Mouse (Mus musculus): ENCODE data around the gene Dcaf7. TPM values are rescaled to one million over a fixed set of nuclear protein-coding genes. Genes with fewer than 3 reads are reported as not detected.
A peak's percentile ranks its signal among the peaks of the same experiment; 100 is the strongest.
"Not testable (repeated sequence)": the region's sequence is repeated elsewhere in the genome, so short reads cannot be mapped to it uniquely, and the experiment has no call there.

The Dcaf7 gene
- total and polyA plus RNA-seq, 2 experiments from 2014 or later = 27.4 to 49.5 TPM

- Histone ChIP-seq H3K9ac (replicated peaks; ENCODE audit: low read depth, low read length) (no peak overlapping the region), H3K4me3 (ENCODE audit: low read depth, low read length) (no peak overlapping the region), H3K27me3 (ENCODE audit: control insufficient read depth, insufficient read depth, low read length) (no peaks in the 10 kb centered on the region), H3K4me2 (ENCODE audit: low read depth, low read length) (no peak overlapping the region), H3K27ac (ENCODE audit: low read depth) (no peak overlapping the region), H3K36me3 (replicated peaks; ENCODE audit: control insufficient read depth, insufficient read depth, low read length) (no peaks in the 10 kb centered on the region), H3K9me3 (replicated peaks; ENCODE audit: control insufficient read depth, low read length) (no peaks in the 10 kb centered on the region), H3K4me1 (ENCODE audit: control insufficient read depth, insufficient read depth) (no peaks in the 10 kb centered on the region)
- DNase-seq (ENCODE audit: low spot score) = no peak
- ATAC-seq (ENCODE audit: insufficient read depth, low read depth) = no peak
- no peak for TF ChIP-seq EP300 (IDR thresholded peaks at IDR 0.05; ENCODE audit: low read depth)
- TF ChIP-seq CTCF (IDR thresholded peaks at IDR 0.05; ENCODE audit: low read depth) = no peak
- 82% methylated on average over 5 of the region's 5 CpGs for WGBS
Observed at GRCm38 (mm10) chr11:106027607-106028006, 9.1 kb upstream of the Dcaf7 start.

GRCm38 (mm10) chr11:106032074-106032473 is 4.6 kb upstream of the Dcaf7 start:
- H3K9me3 ChIP-seq (replicated peaks; ENCODE audit: control insufficient read depth, low read length); H3K9ac ChIP-seq (replicated peaks; ENCODE audit: low read depth, low read length); H3K27ac ChIP-seq (ENCODE audit: low read depth); H3K4me1 ChIP-seq (ENCODE audit: control insufficient read depth, insufficient read depth); DNase-seq (ENCODE audit: low spot score); H3K27me3 ChIP-seq (ENCODE audit: control insufficient read depth, insufficient read depth, low read length); H3K36me3 ChIP-seq (replicated peaks; ENCODE audit: control insufficient read depth, insufficient read depth, low read length); ATAC-seq (ENCODE audit: insufficient read depth, low read depth): not testable (repeated sequence)
- Histone ChIP-seq H3K4me2 (ENCODE audit: low read depth, low read length) (peak overlapping the region; percentile 37; the same call in 1 of the 2 replicates), H3K4me3 (ENCODE audit: low read depth, low read length) (peak overlapping the region; percentile 35)
- WGBS = 27% methylated on average over 7 of the region's 25 CpGs

GRCm38 (mm10) chr11:106033491-106033919 is 3.2 kb upstream of the Dcaf7 start:
- no peak for DNase-seq (ENCODE audit: low spot score)
- no peaks in the 10 kb centered on the region for H3K36me3 ChIP-seq (replicated peaks; ENCODE audit: control insufficient read depth, insufficient read depth, low read length)
- no peak overlapping the region for H3K9ac ChIP-seq (replicated peaks; ENCODE audit: low read depth, low read length)
- H3K4me1 ChIP-seq (ENCODE audit: control insufficient read depth, insufficient read depth) = peaks cover 12% of the 10 kb centered on the region
- no peak overlapping the region; the same call in 1 of the 2 replicates for H3K4me3 ChIP-seq (ENCODE audit: low read depth, low read length)
- H3K9me3 ChIP-seq (replicated peaks; ENCODE audit: control insufficient read depth, low read length) = no peaks in the 10 kb centered on the region
- no peaks in the 10 kb centered on the region for H3K27me3 ChIP-seq (ENCODE audit: control insufficient read depth, insufficient read depth, low read length)
- TF ChIP-seq EP300 (IDR thresholded peaks at IDR 0.05; ENCODE audit: low read depth) (no peak), CTCF (IDR thresholded peaks at IDR 0.05; ENCODE audit: low read depth) (no peak)
- WGBS = 38% methylated on average over 11 of the region's 11 CpGs
- H3K4me2 ChIP-seq (ENCODE audit: low read depth, low read length) = peak overlapping the region; percentile 43
- ATAC-seq (ENCODE audit: insufficient read depth, low read depth) = no peak
- peak overlapping the region; percentile 77 for H3K27ac ChIP-seq (ENCODE audit: low read depth)

GRCm38 (mm10) chr11:106034986-106035385 is 1.7 kb upstream of the Dcaf7 start:
- 76% methylated on average over 9 of the region's 9 CpGs for WGBS
- ATAC-seq (ENCODE audit: insufficient read depth, low read depth) = no peak

GRCm38 (mm10) chr11:106037418-106037751 is 713 bp downstream of the Dcaf7 start:
- ATAC-seq (ENCODE audit: insufficient read depth, low read depth) (no peak), DNase-seq (ENCODE audit: low spot score) (peak; percentile 58)
- 1% methylated on average over 13 of the region's 13 CpGs for WGBS
- no peaks in the 10 kb centered on the region for H3K36me3 ChIP-seq (replicated peaks; ENCODE audit: control insufficient read depth, insufficient read depth, low read length)
- H3K4me3 ChIP-seq (ENCODE audit: low read depth, low read length) = peak overlapping the region; percentile 98
- peak overlapping the region; percentile 93 for H3K27ac ChIP-seq (ENCODE audit: low read depth)
- peak overlapping the region; percentile 93 for H3K9ac ChIP-seq (replicated peaks; ENCODE audit: low read depth, low read length)
- peak overlapping the region; percentile 93 for H3K4me2 ChIP-seq (ENCODE audit: low read depth, low read length)
- TF ChIP-seq CTCF (IDR thresholded peaks at IDR 0.05; ENCODE audit: low read depth) (no peak), EP300 (IDR thresholded peaks at IDR 0.05; ENCODE audit: low read depth) (no peak)
- H3K4me1 ChIP-seq (ENCODE audit: control insufficient read depth, insufficient read depth) = peaks cover 12% of the 10 kb centered on the region
- H3K27me3 ChIP-seq (ENCODE audit: control insufficient read depth, insufficient read depth, low read length) = no peaks in the 10 kb centered on the region
- H3K9me3 ChIP-seq (replicated peaks; ENCODE audit: control insufficient read depth, low read length) = no peaks in the 10 kb centered on the region

More at GRCm38 (mm10) chr11:106034986-106035385, 1.7 kb upstream of the Dcaf7 start:
- Histone ChIP-seq H3K4me1 (ENCODE audit: control insufficient read depth, insufficient read depth) (peaks cover 12% of the 10 kb centered on the region), H3K27me3 (ENCODE audit: control insufficient read depth, insufficient read depth, low read length) (no peaks in the 10 kb centered on the region), H3K4me2 (ENCODE audit: low read depth, low read length) (no peak overlapping the region), H3K36me3 (replicated peaks; ENCODE audit: control insufficient read depth, insufficient read depth, low read length) (no peaks in the 10 kb centered on the region), H3K9ac (replicated peaks; ENCODE audit: low read depth, low read length) (no peak overlapping the region), H3K9me3 (replicated peaks; ENCODE audit: control insufficient read depth, low read length) (no peaks in the 10 kb centered on the region), H3K4me3 (ENCODE audit: low read depth, low read length) (no peak overlapping the region), H3K27ac (ENCODE audit: low read depth) (no peak overlapping the region)
- DNase-seq (ENCODE audit: low spot score) = no peak
- TF ChIP-seq EP300 (IDR thresholded peaks at IDR 0.05; ENCODE audit: low read depth) (no peak), CTCF (IDR thresholded peaks at IDR 0.05; ENCODE audit: low read depth) (no peak)

GRCm38 (mm10) chr11:106044349-106044748 is 7.7 kb downstream of the Dcaf7 start:
- no peak for TF ChIP-seq EP300 (IDR thresholded peaks at IDR 0.05; ENCODE audit: low read depth)
- no peak for TF ChIP-seq CTCF (IDR thresholded peaks at IDR 0.05; ENCODE audit: low read depth)
- H3K4me1 ChIP-seq (ENCODE audit: control insufficient read depth, insufficient read depth) = no peaks in the 10 kb centered on the region
- H3K36me3 ChIP-seq (replicated peaks; ENCODE audit: control insufficient read depth, insufficient read depth, low read length) = peaks cover 26% of the 10 kb centered on the region
- DNase-seq (ENCODE audit: low spot score) = no peak
- H3K4me2 ChIP-seq (ENCODE audit: low read depth, low read length) = no peak overlapping the region
- no peak overlapping the region for H3K27ac ChIP-seq (ENCODE audit: low read depth)
- no peak overlapping the region for H3K9ac ChIP-seq (replicated peaks; ENCODE audit: low read depth, low read length)
- ATAC-seq (ENCODE audit: insufficient read depth, low read depth) = no peak
- no peaks in the 10 kb centered on the region for H3K27me3 ChIP-seq (ENCODE audit: control insufficient read depth, insufficient read depth, low read length)
- H3K4me3 ChIP-seq (ENCODE audit: low read depth, low read length) = no peak overlapping the region
- H3K9me3 ChIP-seq (replicated peaks; ENCODE audit: control insufficient read depth, low read length) = no peaks in the 10 kb centered on the region

Measured in heart, postnatal 0 days (tissue).